Mouse (Mus musculus) MEL (cell line): ENCODE data around the gene Usp49. TPM values are rescaled to one million over a fixed set of nuclear protein-coding genes. Genes with fewer than 3 reads are reported as not detected.

Experiments
- DNase-seq: peaks from one replicate; pipeline ENCODE4 v3.0.0; 2011; ENCODE audit warnings: low read depth, low spot score
- H3K27ac ChIP-seq: 2 replicates; pipeline ENCODE4 v1.5.1; 2012; ENCODE audit warnings: low read depth, mild to moderate bottlenecking, control low read depth, low read length, moderate library complexity; ENCODE audit not compliant: control insufficient read depth
- H3K27me3 ChIP-seq, 2 experiments: fragments of 150-350 bp in 1 of 2; sonication (generic) in 1 of 2; 2 replicates each; pipeline ENCODE4 v1.6.1; 2012; ENCODE audit warnings: low read length in 2 of 2, mild to moderate bottlenecking in 2 of 2, improper control_type of control experiment in 1 of 2, moderate library complexity in 1 of 2; ENCODE audit not compliant: insufficient read depth in 2 of 2, control insufficient read depth in 1 of 2
- H3K36me3 ChIP-seq, 2 experiments: 2 replicates each; pipeline ENCODE4 v1.6.1; 2012 to 2014; ENCODE audit warnings: low read length in 2 of 2, improper control_type of control experiment in 1 of 2, inconsistent platforms in 1 of 2, mild to moderate bottlenecking in 1 of 2; ENCODE audit not compliant: insufficient read depth in 2 of 2, control insufficient read depth in 1 of 2
- H3K4me1 ChIP-seq, 2 experiments: fragments of 150-350 bp in 1 of 2; sonication (generic) in 1 of 2; 2 replicates each; pipeline ENCODE4 v1.6.1; 2012; ENCODE audit warnings: low read length in 2 of 2, improper control_type of control experiment in 1 of 2, mild to moderate bottlenecking in 1 of 2; ENCODE audit not compliant: insufficient read depth in 2 of 2, control insufficient read depth in 1 of 2
- H3K4me3 ChIP-seq, 2 experiments: fragments of 150-350 bp in 1 of 2; sonication (generic) in 1 of 2; 2 replicates each; pipeline ENCODE4 v1.5.1; 2012; ENCODE audit warnings: low read depth in 2 of 2, low read length in 2 of 2, mild to moderate bottlenecking in 2 of 2, moderate library complexity in 2 of 2, control low read depth in 1 of 2, improper control_type of control experiment in 1 of 2; ENCODE audit not compliant: control insufficient read depth in 1 of 2, insufficient read depth in 1 of 2
- H3K79me2 ChIP-seq: 2 replicates; pipeline ENCODE4 v1.6.1; 2012; ENCODE audit warnings: mild to moderate bottlenecking, low read length, moderate library complexity; ENCODE audit not compliant: control insufficient read depth, poor library complexity, insufficient read depth
- H3K9ac ChIP-seq: 2 replicates; pipeline ENCODE4 v1.6.1; 2012; ENCODE audit warnings: low read depth, mild to moderate bottlenecking, control low read depth, low read length, moderate library complexity; ENCODE audit not compliant: control insufficient read depth, poor library complexity, severe bottlenecking
- H3K9me3 ChIP-seq: fragments of 150-350 bp; sonication (generic); replicated peaks from 2 replicates; pipeline ENCODE4 v1.6.1; 2012; ENCODE audit warnings: mild to moderate bottlenecking, low read length, improper control_type of control experiment, moderate library complexity; ENCODE audit not compliant: insufficient read depth
- BHLHE40 ChIP-seq: IDR thresholded peaks from 2 replicates; pipeline ENCODE4 v1.6.1; 2012; ENCODE audit warnings: low read depth, mild to moderate bottlenecking, inconsistent platforms, low read length, improper control_type of control experiment, borderline replicate concordance
- CHD1 ChIP-seq: IDR thresholded peaks from 2 replicates; pipeline ENCODE4 v1.6.1; 2012; ENCODE audit warnings: low read depth, mild to moderate bottlenecking, inconsistent platforms, low read length, improper control_type of control experiment
- CTCF ChIP-seq, 3 experiments: IDR thresholded peaks in 2 of 3; conservative IDR thresholded peaks in 1 of 3; 2 replicates each; pipeline ENCODE4 v1.5.1; 2011 to 2012; ENCODE audit warnings: low read length in 3 of 3, low read depth in 2 of 3, mild to moderate bottlenecking in 2 of 3, improper control_type of control experiment in 1 of 3, inconsistent platforms in 1 of 3, mixed read lengths in 1 of 3, moderate library complexity in 1 of 3; ENCODE audit not compliant: control insufficient read depth in 1 of 3, insufficient read depth in 1 of 3, poor library complexity in 1 of 3, severe bottlenecking in 1 of 3
- ELF1 ChIP-seq: IDR thresholded peaks from 2 replicates; pipeline ENCODE4 v1.6.1; 2014; ENCODE audit warnings: low read depth, mild to moderate bottlenecking, inconsistent platforms, low read length, improper control_type of control experiment, moderate library complexity
- GATA1 ChIP-seq: IDR thresholded peaks from 2 replicates; pipeline ENCODE4 v1.6.1; 2011; ENCODE audit warnings: low read depth, low read length, improper control_type of control experiment
- HCFC1 ChIP-seq: IDR thresholded peaks from 2 replicates; pipeline ENCODE4 v1.6.1; 2012; ENCODE audit warnings: low read depth, mild to moderate bottlenecking, inconsistent platforms, low read length, improper control_type of control experiment, moderate library complexity
- MAFK ChIP-seq: IDR thresholded peaks from 2 replicates; pipeline ENCODE4 v1.6.1; 2011; ENCODE audit warnings: low read depth, mild to moderate bottlenecking, low read length, improper control_type of control experiment, borderline replicate concordance
- MAZ ChIP-seq: IDR thresholded peaks from 2 replicates; pipeline ENCODE4 v1.6.1; 2012; ENCODE audit warnings: low read depth, mild to moderate bottlenecking, inconsistent platforms, low read length, improper control_type of control experiment
- MEF2A ChIP-seq: IDR thresholded peaks from 2 replicates; pipeline ENCODE4 v1.6.1; 2014; ENCODE audit warnings: low read depth, mild to moderate bottlenecking, inconsistent platforms, low read length, improper control_type of control experiment; ENCODE audit not compliant: poor library complexity, insufficient replicate concordance, severe bottlenecking; ENCODE audit errors: extremely low read depth
- MXI1 ChIP-seq: IDR thresholded peaks from 2 replicates; pipeline ENCODE4 v1.6.1; 2011; ENCODE audit warnings: mild to moderate bottlenecking, low read depth, low read length, improper control_type of control experiment
- MYB ChIP-seq: IDR thresholded peaks from 2 replicates; pipeline ENCODE4 v1.6.1; 2011; ENCODE audit warnings: mild to moderate bottlenecking, low read depth, low read length, improper control_type of control experiment
- MYC ChIP-seq: IDR thresholded peaks from 2 replicates; pipeline ENCODE4 v1.6.1; 2011; ENCODE audit warnings: low read depth, mild to moderate bottlenecking, low read length, improper control_type of control experiment, moderate library complexity
- POLR2A ChIP-seq, 2 experiments: IDR thresholded peaks; 2 replicates each; pipeline ENCODE4 v1.6.1; 2011 to 2012; ENCODE audit warnings: low read length in 2 of 2, mild to moderate bottlenecking in 2 of 2, control low read depth in 1 of 2, improper control_type of control experiment in 1 of 2, low read depth in 1 of 2, moderate library complexity in 1 of 2; ENCODE audit not compliant: control insufficient read depth in 1 of 2, insufficient read depth in 1 of 2, poor library complexity in 1 of 2
- POLR2AphosphoS5 ChIP-seq: IDR thresholded peaks from 2 replicates; pipeline ENCODE4 v1.6.1; 2012; ENCODE audit warnings: low read depth, borderline replicate concordance, mild to moderate bottlenecking, inconsistent platforms, low read length, moderate library complexity, mixed read lengths
- SIN3A ChIP-seq: IDR thresholded peaks from 2 replicates; pipeline ENCODE4 v1.6.1; 2012; ENCODE audit warnings: low read length, improper control_type of control experiment, inconsistent platforms
- SMC3 ChIP-seq: IDR thresholded peaks from 2 replicates; pipeline ENCODE4 v1.6.1; 2011; ENCODE audit warnings: low read depth, low read length, improper control_type of control experiment
- USF2 ChIP-seq, 2 experiments: IDR thresholded peaks; 2 replicates each; pipeline ENCODE4 v1.6.1; 2011 to 2012; ENCODE audit warnings: improper control_type of control experiment in 2 of 2, low read length in 2 of 2, borderline replicate concordance in 1 of 2, inconsistent platforms in 1 of 2, low read depth in 1 of 2, mild to moderate bottlenecking in 1 of 2; ENCODE audit not compliant: insufficient read depth in 1 of 2
- ZKSCAN1 ChIP-seq: IDR thresholded peaks from 2 replicates; pipeline ENCODE4 v1.6.1; 2012; ENCODE audit warnings: low read depth, mild to moderate bottlenecking, inconsistent platforms, low read length, improper control_type of control experiment, moderate library complexity
- ZMIZ1 ChIP-seq: IDR thresholded peaks from 2 replicates; pipeline ENCODE4 v1.6.1; 2012; ENCODE audit warnings: low read depth, mild to moderate bottlenecking, inconsistent platforms, low read length, improper control_type of control experiment, moderate library complexity
- polyA plus RNA-seq, 2 experiments: library from polyadenylated mRNA; stranded (reverse) in 1 of 2; unstranded in 1 of 2; fragments of >175 nt in 1 of 2; fragments of >200 nt in 1 of 2; gene quantifications; 2 replicates each; pipeline versions ENCODE4 v1.2.1 to v1.2.4; 2012; ENCODE audit warnings: low replicate concordance in 2 of 2, low read depth in 1 of 2; ENCODE audit not compliant: insufficient read length in 2 of 2, insufficient read depth in 1 of 2, missing spikeins in 1 of 2
- total RNA-seq: library from RNA; depleted of rRNA; stranded (reverse); fragments of 300-350 nt; gene quantifications from 2 replicates; pipeline ENCODE4 v1.2.3, GENCODE M21; 2012

Gene Usp49
- total and polyA plus RNA-seq, 3 experiments: 5.2 to 16.1 TPM; not detected in 1

- no peaks in the 10 kb centered on the region for H3K9me3 ChIP-seq
- TF ChIP-seq MEF2A (no peak), CHD1 (no peak), SMC3 (0 out of 2 replicates have a peak, but pooled peaks have one; percentile 5), CTCF (IDR thresholded peaks at IDR 0.05 in 2 of 3, conservative IDR thresholded peaks at IDR 0.05 in 1 of 3; ENCODE audit: control insufficient read depth in 1 of 3, insufficient read depth in 1 of 3, low read depth in 2 of 3, low read length in 3 of 3, poor library complexity in 1 of 3, severe bottlenecking in 1 of 3) (peak in 2 of 3 experiments; percentile 36 to 48; a peak in 4 of 6 replicates)
- TF ChIP-seq, all 39 proteins: peak for 2
- Histone ChIP-seq H3K27me3 (no peaks in the 10 kb centered on the region), H3K36me3 (no peaks in the 10 kb centered on the region), H3K4me1 (no peaks in the 10 kb centered on the region), H3K4me3 (no peak overlapping the region), H3K79me2 (no peaks in the 10 kb centered on the region), H3K9ac (no peak overlapping the region), H3K27ac (no peak overlapping the region)
- DNase-seq: no peak
These were observed 74.2 kb downstream of the Usp49 start for GRCm38 (mm10) chr17:47704692-47705091.

GRCm38 (mm10) chr17:47706196-47706595, 75.7 kb downstream of the Usp49 start:
- H3K79me2 ChIP-seq: no peaks in the 10 kb centered on the region
- H3K9ac ChIP-seq: no peak overlapping the region
- no peaks in the 10 kb centered on the region for H3K27me3 ChIP-seq
- TF ChIP-seq POLR2A (IDR thresholded peaks at IDR 0.05; ENCODE audit: control insufficient read depth in 1 of 2, insufficient read depth in 1 of 2, low read depth in 1 of 2, low read length in 2 of 2, poor library complexity in 1 of 2) (no peak), MYC (no peak), USF2 (IDR thresholded peaks at IDR 0.05; ENCODE audit: borderline replicate concordance in 1 of 2, insufficient read depth in 1 of 2, low read depth in 1 of 2, low read length in 2 of 2) (no peak), MXI1 (no peak), BHLHE40 (no peak), ZKSCAN1 (no peak)
- TF ChIP-seq, all 39 proteins: peak for 0
- DNase-seq: no peak
- peaks cover 0 to 7% of the 10 kb centered on the region in 2 experiments; a peak in 3 of 4 replicates for H3K4me1 ChIP-seq
- peaks cover 0 to 5% of the 10 kb centered on the region in 2 experiments; a peak in 2 of 4 replicates for H3K36me3 ChIP-seq
- H3K27ac ChIP-seq: no peak overlapping the region
- no peaks in the 10 kb centered on the region for H3K9me3 ChIP-seq
- no peak overlapping the region for H3K4me3 ChIP-seq

GRCm38 (mm10) chr17:47707961-47708360, 77.5 kb downstream of the Usp49 start:
- H3K9ac ChIP-seq: no peak overlapping the region
- no peak overlapping the region for H3K27ac ChIP-seq
- DNase-seq: no peak
- H3K4me3 ChIP-seq: no peak overlapping the region
- H3K4me1 ChIP-seq: peaks cover 0 to 7% of the 10 kb centered on the region in 2 experiments; a peak in 3 of 4 replicates
- H3K36me3 ChIP-seq: peaks cover 0 to 5% of the 10 kb centered on the region in 2 experiments; a peak in 2 of 4 replicates
- H3K79me2 ChIP-seq: no peaks in the 10 kb centered on the region
- TF ChIP-seq HCFC1: no peak
- no peak for TF ChIP-seq MYB
- no peak for TF ChIP-seq ZMIZ1
- no peak for TF ChIP-seq SMC3
- TF ChIP-seq ELF1: no peak
- TF ChIP-seq MEF2A: no peak
- no peak for TF ChIP-seq MAZ
- TF ChIP-seq GATA1: no peak
- no peak for TF ChIP-seq POLR2AphosphoS5
- TF ChIP-seq MAFK: no peak
- TF ChIP-seq SIN3A: no peak
- no peaks in the 10 kb centered on the region for H3K27me3 ChIP-seq
- no peaks in the 10 kb centered on the region for H3K9me3 ChIP-seq
